Mouse (Mus musculus) thymus, postnatal 10 days (tissue): ENCODE measurements at regions not wholly inside any gene's neighbourhood (a gene's known extent, or its start where the extent isn't known, plus 50 kb on each side); places are given as distances from the start of the nearest gene placed in this dataset.

ENCODE experiments used
- DNase-seq, 2 experiments: peaks; one replicate each; pipeline ENCODE4 v3.0.0; 2021; ENCODE audit warnings: low spot score in 2 of 2

DNA sequence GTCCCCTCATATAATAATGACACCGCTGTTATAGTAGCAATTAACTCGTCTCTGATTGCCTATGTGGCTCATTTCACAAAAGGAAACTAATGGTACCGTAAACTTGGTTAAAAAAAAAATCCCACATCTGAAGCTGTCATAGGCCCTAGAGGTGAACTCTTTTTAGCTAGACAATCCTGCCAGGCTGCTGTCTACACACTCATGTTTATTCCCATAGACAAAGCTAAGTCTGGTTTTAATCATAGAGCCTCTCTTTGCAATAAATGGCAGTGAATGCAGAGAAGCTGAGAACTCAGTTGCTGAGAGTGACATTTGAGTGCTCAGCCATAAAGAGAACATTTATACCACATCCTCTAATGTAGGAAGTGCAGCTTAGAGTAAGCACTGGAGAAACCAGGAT, 111.3 kb upstream of the Adra1d start:
- DNase-seq: no peak

GRCm38 (mm10) chr2:131672646-131673045, 110.6 kb upstream of the Adra1d start:
- DNase-seq: no peak

DNA sequence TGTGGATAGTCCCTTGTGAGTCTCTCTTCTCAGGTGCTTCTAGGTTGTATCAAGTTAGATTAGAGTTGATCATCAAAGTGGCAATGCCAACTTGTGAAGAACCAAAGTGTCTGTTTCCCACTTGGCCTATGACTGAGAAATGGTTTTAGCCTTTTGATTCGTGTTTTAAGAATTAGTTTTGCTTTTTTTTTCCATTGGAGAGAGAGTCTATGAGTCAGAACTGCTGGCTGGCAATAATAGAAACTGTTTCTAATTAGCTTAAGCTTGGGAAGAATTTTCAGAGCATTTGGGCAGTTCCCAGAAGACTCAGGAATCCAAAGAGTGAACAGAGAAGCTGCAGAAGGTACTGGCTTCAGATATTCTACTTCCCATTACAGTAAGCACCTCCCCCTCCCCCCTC, 110.1 kb upstream of the Adra1d start:
- DNase-seq: no peak

DNA sequence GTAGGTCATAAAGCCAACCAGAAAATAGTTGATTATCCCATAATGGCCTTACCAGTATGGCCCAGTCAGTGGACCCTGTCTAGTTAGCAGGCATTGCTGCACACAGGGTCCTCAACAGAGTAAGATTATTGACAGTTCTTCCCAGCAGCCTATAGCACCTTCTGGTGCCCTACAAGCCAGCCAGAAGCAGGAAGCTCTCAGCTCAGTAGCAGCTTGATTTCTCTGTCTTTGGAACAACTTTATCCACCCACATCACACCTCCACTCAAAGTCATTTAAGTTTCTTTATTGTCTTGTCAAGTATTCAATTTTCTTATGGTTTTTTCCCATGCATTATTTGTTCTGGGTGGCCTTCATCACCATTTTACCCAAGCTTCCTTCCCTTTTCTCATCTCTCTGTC, 108.8 kb upstream of the Adra1d start:
- DNase-seq: no peak

- DNase-seq: no peak
Measured at GRCm38 (mm10) chr2:131667874-131668273, 105.8 kb upstream of the Adra1d start.

- DNase-seq: no peak
Measured at GRCm38 (mm10) chr2:131666841-131667364, 104.8 kb upstream of the Adra1d start.

DNA sequence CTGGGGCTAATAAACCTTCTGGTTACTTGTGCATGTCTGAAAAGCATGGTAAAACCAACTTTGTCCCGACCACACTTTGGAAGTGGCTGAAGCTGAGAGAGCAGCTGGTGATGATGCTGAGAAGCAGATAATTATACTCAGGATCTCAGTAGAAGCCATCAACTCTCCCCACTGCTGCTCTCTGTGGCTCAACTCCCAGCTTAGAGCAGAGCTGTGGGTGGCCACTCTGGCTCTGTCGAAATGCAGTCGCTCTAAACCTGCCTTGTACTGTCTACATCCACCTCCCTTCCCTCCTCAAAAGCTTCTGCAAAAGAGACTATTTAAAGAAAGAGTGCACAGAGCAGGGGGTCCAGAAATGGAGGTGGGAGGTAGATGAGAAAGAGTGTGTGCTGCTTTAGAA, 102.5 kb upstream of the Adra1d start:
- no peak for DNase-seq

GRCm38 (mm10) chr2:131663199-131663809, 101.2 kb upstream of the Adra1d start:
- DNase-seq: no peak

GRCm38 (mm10) chr2:131652197-131652596, 90.1 kb upstream of the Adra1d start:
- DNase-seq: no peak

DNA sequence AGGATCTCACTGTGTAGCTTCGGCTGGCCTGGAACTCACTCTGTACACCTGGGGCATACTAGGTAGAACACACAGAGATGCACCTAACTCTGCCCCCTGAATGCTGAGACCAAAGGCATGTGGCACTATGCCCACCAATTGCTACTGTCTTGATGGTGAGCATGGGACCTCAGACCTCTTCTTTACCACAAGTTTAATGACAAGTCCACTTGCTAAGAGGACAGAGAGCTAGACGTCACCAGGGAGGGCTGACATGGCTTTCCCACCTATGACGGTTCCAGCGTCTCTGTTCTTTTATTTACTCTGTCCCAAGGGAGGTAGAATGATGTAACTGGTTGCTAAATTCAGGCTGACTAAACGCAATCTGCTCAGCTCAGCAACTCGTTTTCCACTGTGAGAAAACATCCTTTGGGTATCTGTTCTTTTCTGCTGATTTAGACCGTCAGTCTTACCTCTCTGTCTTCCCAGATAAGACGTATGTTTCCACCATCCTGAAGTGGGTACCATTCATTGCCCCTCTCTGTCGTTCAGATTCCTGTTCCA, 88.6 kb upstream of the Adra1d start:
- no peak for DNase-seq

DNA sequence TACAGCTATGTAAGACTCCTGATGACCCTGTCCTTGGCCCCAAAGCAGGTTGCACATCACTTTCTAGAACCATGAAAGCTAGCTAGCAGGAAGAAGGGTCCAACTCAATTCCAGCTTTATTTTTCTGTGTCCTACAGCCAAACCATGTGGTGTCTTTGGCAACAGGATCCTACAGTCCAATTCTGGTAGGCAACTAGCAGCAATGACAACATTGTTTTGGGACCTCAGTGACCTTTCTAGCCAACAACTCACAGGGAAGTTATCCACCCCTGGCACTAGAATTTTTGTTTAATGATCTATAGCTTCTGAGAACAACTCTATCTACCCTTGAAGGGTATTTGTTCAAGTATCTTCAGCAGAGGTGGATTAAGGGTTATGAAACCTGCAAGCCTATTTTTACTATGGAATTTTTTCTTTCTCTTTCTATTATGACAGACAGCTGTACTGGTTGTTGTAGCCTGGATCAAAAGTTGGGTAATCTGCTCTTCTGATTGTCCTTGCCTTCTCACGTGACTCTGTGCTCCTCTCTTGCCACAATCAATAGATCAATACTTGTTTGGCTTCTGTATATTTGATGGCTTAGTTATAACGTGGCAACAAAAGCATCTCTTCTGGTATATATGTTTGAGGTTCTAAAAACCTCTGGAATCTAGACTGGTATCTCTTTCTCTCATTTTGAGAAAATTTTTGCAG, 82.2 kb upstream of the Adra1d start:
- DNase-seq: no peak

- DNase-seq: no peak
Measured at GRCm38 (mm10) chr2:131642456-131642855, 80.4 kb upstream of the Adra1d start.

DNA sequence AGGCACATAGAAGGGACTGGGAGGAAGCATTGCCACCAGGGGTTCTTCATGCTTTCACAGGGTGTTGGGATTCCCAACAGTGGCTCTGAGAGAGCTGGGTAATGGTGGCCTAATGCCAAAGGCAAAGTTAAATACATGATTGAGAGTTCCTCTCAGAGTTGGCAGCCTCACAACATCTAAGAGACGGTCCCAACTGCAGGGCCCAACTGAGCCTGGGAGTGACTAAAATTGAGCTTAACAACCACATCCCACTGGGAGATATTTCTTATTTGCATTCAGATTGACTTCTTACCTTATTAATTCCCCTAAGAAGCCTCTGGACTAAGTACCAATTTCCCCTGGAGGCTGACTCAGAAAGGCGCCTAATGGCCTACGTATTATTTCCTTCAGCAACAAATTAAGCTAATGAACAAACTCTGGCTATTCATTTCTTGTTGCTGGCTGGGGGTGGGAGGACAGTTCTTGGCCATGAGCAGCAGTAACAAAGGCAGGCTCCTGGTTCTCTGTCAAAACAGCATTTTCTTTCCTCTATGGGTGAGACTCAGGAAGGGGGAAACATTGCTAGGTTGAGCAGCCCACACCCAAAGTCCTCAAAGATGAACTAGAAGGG, 77.0 kb upstream of the Adra1d start:
- DNase-seq: no peak

DNA sequence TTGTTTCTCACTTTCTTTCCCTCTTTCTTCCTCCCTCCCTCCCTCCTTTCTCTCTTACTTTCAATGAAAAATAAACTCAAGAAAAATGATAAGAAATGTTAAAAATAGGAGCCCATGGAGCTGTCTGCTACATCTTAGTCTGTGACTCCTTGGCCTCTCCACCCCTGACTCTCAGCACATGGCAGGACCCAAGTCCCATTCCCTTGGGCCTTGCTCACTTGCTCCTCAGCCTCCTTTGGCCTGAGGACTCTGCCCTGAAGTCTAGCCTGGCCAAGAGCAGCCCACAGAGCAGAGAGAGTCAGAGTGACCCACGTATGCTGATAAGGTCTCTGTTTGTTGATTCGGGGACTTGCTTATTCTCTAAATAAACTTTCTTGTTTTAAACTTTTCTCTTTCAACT, 73.7 kb upstream of the Adra1d start:
- DNase-seq: no peak

- DNase-seq: no peak
Measured at GRCm38 (mm10) chr2:131617916-131618315, 55.8 kb upstream of the Adra1d start.

- DNase-seq: no peak
Measured at GRCm38 (mm10) chr2:131612486-131612885, 50.4 kb upstream of the Adra1d start.
